ENCODE assay signal across 16 mouse cellular contexts in genomic region chr4:139833817-139834401, GRCm38 (mm10). TPM values are rescaled to one million over a fixed set of nuclear protein-coding genes. Genes with fewer than 3 reads are reported as not detected.
DNase-seq lines count a peak whose midpoint lies in the region; ATAC-seq and TF ChIP-seq lines count a peak whose summit lies in the region.
"Had no signal": no experiment of that assay in that cellular context is flagged by ENCODE, and none has a peak within 500 bp of the region (broad histone marks: within the 10 kb centered on the region; RNA-seq: fewer than 3 reads in every experiment).

No protein-coding gene starts in this region.

- no peak overlapping the region for H3K4me2 ChIP-seq in forebrain, embryonic 14.5 days (ENCODE audit: low read length)
- H3K4me2 ChIP-seq in hindbrain, embryonic 12.5 days (replicated peaks), result peak overlapping the region; percentile 54
- peak overlapping the region; percentile 59 for H3K4me2 ChIP-seq in midbrain, embryonic 14.5 days (ENCODE audit: low read length)

- no peak for TF ChIP-seq POLR2A in ES-Bruce4 (IDR thresholded peaks at IDR 0.05; ENCODE audit: insufficient read depth, low read length)

- no peak for ATAC-seq in forebrain, embryonic 14.5 days
- ATAC-seq in hindbrain, embryonic 12.5 days (ENCODE audit: low FRiP score), result no peak
- ATAC-seq in midbrain, embryonic 14.5 days (ENCODE audit: low FRiP score, low TSS enrichment), result no peak

- H3K9me3 ChIP-seq in forebrain, embryonic 10.5 days, result no peaks in the 10 kb centered on the region
- no peaks in the 10 kb centered on the region for H3K9me3 ChIP-seq in forebrain, embryonic 14.5 days (replicated peaks; ENCODE audit: control insufficient read depth, low read length)
- 0 out of 2 replicates have a peak, but pooled peaks cover 3% of the 10 kb centered on the region for H3K9me3 ChIP-seq in ES-Bruce4 (replicated peaks; ENCODE audit: control insufficient read depth, insufficient read depth, low read length, poor library complexity, severe bottlenecking)
- no peaks in the 10 kb centered on the region for H3K9me3 ChIP-seq in hindbrain, embryonic 12.5 days (replicated peaks)
- H3K9me3 ChIP-seq in midbrain, embryonic 14.5 days (ENCODE audit: control insufficient read depth, low read length), result no peaks in the 10 kb centered on the region

- peak overlapping the region; percentile 22; the same call in 1 of the 2 replicates for H3K27ac ChIP-seq in forebrain, embryonic 10.5 days
- H3K27ac ChIP-seq in forebrain, embryonic 14.5 days (ENCODE audit: low read depth, low read length), result no peak overlapping the region
- H3K27ac ChIP-seq in ES-Bruce4 (ENCODE audit: insufficient read depth, low read length), result no peak overlapping the region
- H3K27ac ChIP-seq in hindbrain, embryonic 12.5 days, result no peak overlapping the region
- H3K27ac ChIP-seq in midbrain, embryonic 14.5 days (replicated peaks; ENCODE audit: low read depth, low read length), result peak overlapping the region; percentile 64

- WGBS in forebrain, embryonic 10.5 days, result 1% methylated on average over 17 of the region's 17 CpGs
- 9% methylated on average over 17 of the region's 17 CpGs for WGBS in forebrain, embryonic 14.5 days
- 2% methylated on average over 17 of the region's 17 CpGs for WGBS in hindbrain, embryonic 12.5 days
- WGBS in midbrain, embryonic 14.5 days, result 5% methylated on average over 17 of the region's 17 CpGs

- peaks cover 100% of the 10 kb centered on the region for H3K27me3 ChIP-seq in forebrain, embryonic 10.5 days (ENCODE audit: poor library complexity, severe bottlenecking)
- H3K27me3 ChIP-seq in forebrain, embryonic 14.5 days (replicated peaks; ENCODE audit: control insufficient read depth, insufficient read depth, low read length), result peaks cover 97% of the 10 kb centered on the region
- peaks cover 50% of the 10 kb centered on the region for H3K27me3 ChIP-seq in ES-Bruce4 (ENCODE audit: control insufficient read depth, insufficient read depth, low read length, poor library complexity, severe bottlenecking)
- H3K27me3 ChIP-seq in hindbrain, embryonic 12.5 days, result peaks cover 99% of the 10 kb centered on the region
- H3K27me3 ChIP-seq in midbrain, embryonic 14.5 days (ENCODE audit: control insufficient read depth, insufficient read depth, low read length), result peaks cover 65% of the 10 kb centered on the region

- no peak for TF ChIP-seq EP300 in ES-Bruce4 (IDR thresholded peaks at IDR 0.05; ENCODE audit: insufficient read depth, low read depth, low read length)

- intact Hi-C loops in left cerebral cortex, postnatal 36 days (cut with DNase I), result no loop called here

- H3K9ac ChIP-seq in forebrain, embryonic 14.5 days (ENCODE audit: low read length), result no peak overlapping the region
- no peak overlapping the region for H3K9ac ChIP-seq in ES-Bruce4 (ENCODE audit: low read depth, poor library complexity, severe bottlenecking)
- no peak overlapping the region for H3K9ac ChIP-seq in hindbrain, embryonic 12.5 days
- H3K9ac ChIP-seq in midbrain, embryonic 14.5 days (replicated peaks; ENCODE audit: low read length), result peak overlapping the region; percentile 67
- H3K9ac ChIP-seq: lung, embryonic 14.5 days had no signal

- no peaks in the 10 kb centered on the region for H3K36me3 ChIP-seq in forebrain, embryonic 10.5 days (replicated peaks)
- no peaks in the 10 kb centered on the region for H3K36me3 ChIP-seq in forebrain, embryonic 14.5 days (ENCODE audit: control insufficient read depth, insufficient read depth, low read length)
- no peaks in the 10 kb centered on the region for H3K36me3 ChIP-seq in ES-Bruce4 (ENCODE audit: control insufficient read depth, insufficient read depth, low read length, poor library complexity, severe bottlenecking)
- H3K36me3 ChIP-seq in hindbrain, embryonic 12.5 days, result no peaks in the 10 kb centered on the region
- H3K36me3 ChIP-seq in midbrain, embryonic 14.5 days (ENCODE audit: control insufficient read depth, insufficient read depth, low read length), result no peaks in the 10 kb centered on the region

- peak overlapping the region; percentile 55 for H3K4me3 ChIP-seq in forebrain, embryonic 10.5 days
- H3K4me3 ChIP-seq in forebrain, embryonic 14.5 days (ENCODE audit: low read depth, low read length), result no peak overlapping the region
- peak overlapping the region; percentile 8; the same call in 1 of the 2 replicates for H3K4me3 ChIP-seq in ES-Bruce4 (ENCODE audit: low read depth, low read length)
- H3K4me3 ChIP-seq in hindbrain, embryonic 12.5 days, result peak overlapping the region; percentile 40
- peak overlapping the region; percentile 47 for H3K4me3 ChIP-seq in midbrain, embryonic 14.5 days (replicated peaks; ENCODE audit: low read depth, low read length)

- peaks cover 93% of the 10 kb centered on the region for H3K4me1 ChIP-seq in forebrain, embryonic 10.5 days
- H3K4me1 ChIP-seq in forebrain, embryonic 14.5 days (ENCODE audit: control insufficient read depth, insufficient read depth, low read length), result peaks cover 2% of the 10 kb centered on the region; the same call in 1 of the 2 replicates
- no peaks in the 10 kb centered on the region for H3K4me1 ChIP-seq in ES-Bruce4 (ENCODE audit: control insufficient read depth, insufficient read depth, low read length)
- H3K4me1 ChIP-seq in hindbrain, embryonic 12.5 days, result peaks cover 70% of the 10 kb centered on the region
- peaks cover 31% of the 10 kb centered on the region for H3K4me1 ChIP-seq in midbrain, embryonic 14.5 days (ENCODE audit: control insufficient read depth, insufficient read depth, low read length)

- TF ChIP-seq CTCF in ES-Bruce4 (IDR thresholded peaks at IDR 0.05; ENCODE audit: low read depth, low read length), result no peak

- DNase-seq in forebrain, embryonic 10.5 days (ENCODE audit: extremely low spot score, low spot score), result no peak
- no peak for DNase-seq in forebrain, embryonic 14.5 days (ENCODE audit: low spot score)
- DNase-seq in midbrain, embryonic 14.5 days, result no peak
- DNase-seq in urinary bladder, postnatal 4 days (ENCODE audit: low spot score in 2 of 2), result no peak
- DNase-seq in MN1 (ENCODE audit: low spot score), result no peak
- DNase-seq in left cerebral cortex, postnatal 36 days (ENCODE audit: low spot score in 2 of 2), result no peak
- DNase-seq: cerebellum, adult 8-10 months; kidney, adult 11 months; layer of hippocampus, adult 9-11 months; lung, embryonic 14.5 days had no signal

RNA-seq across cellular contexts. Expression of gene Pax7, which starts 0.6 kb away (rescaled TPM):
- polyA plus RNA-seq in forebrain, embryonic 10.5 days (2016; fragmentation: Nextera tagmentation; extraction: Ambion mirVana), result 2.2 and 2.4 TPM in 2 replicates
- 0.05 and 0.06 TPM in 2 replicates for polyA plus RNA-seq in forebrain, embryonic 14.5 days (2014; fragmentation: Nextera tagmentation; extraction: Ambion mirVana)
- not detected in 2 replicates for polyA plus RNA-seq in ES-Bruce4 (2011; ENCODE audit: insufficient read depth, insufficient read length, low read depth, missing spikeins)
- 1.1 and 1.6 TPM in 2 replicates for polyA plus RNA-seq in hindbrain, embryonic 12.5 days (2016; fragmentation: Nextera tagmentation; extraction: Ambion mirVana)
- 9.1 and 9.2 TPM in 2 replicates for polyA plus RNA-seq in midbrain, embryonic 14.5 days (2014; fragmentation: Nextera tagmentation; extraction: Ambion mirVana)
- not detected for total RNA-seq in left cerebral cortex, postnatal 36 days (2021)
- total RNA-seq: left cerebral cortex, postnatal 25 days; megakaryocyte-erythroid progenitor cell, adult 5-6 weeks had no signal
- polyA plus RNA-seq: heart, embryonic 14.5 days; lung, embryonic 14.5 days; small intestine, adult 2 months had no signal

Comparison
In these comparisons a context has a peak if more than half of its experiments do, and no peak if none do; other contexts are left out.
1. H3K27ac ChIP-seq: peak in forebrain, embryonic 10.5 days (single experiment) and midbrain, embryonic 14.5 days (single experiment); none in forebrain, embryonic 14.5 days (single experiment), ES-Bruce4 (single experiment) and hindbrain, embryonic 12.5 days (single experiment).